Mouse (Mus musculus): ENCODE data around the gene Adat3. TPM values are rescaled to one million over a fixed set of nuclear protein-coding genes. Genes with fewer than 3 reads are reported as not detected.

The Adat3 gene
- polyA plus RNA-seq (2014; fragmentation: Illumina TruSeq; extraction: RNeasy Lipid Tissue Mini Kit (QIAGEN cat#74804); ENCODE audit: low read depth, low replicate concordance): not detected

DNA sequence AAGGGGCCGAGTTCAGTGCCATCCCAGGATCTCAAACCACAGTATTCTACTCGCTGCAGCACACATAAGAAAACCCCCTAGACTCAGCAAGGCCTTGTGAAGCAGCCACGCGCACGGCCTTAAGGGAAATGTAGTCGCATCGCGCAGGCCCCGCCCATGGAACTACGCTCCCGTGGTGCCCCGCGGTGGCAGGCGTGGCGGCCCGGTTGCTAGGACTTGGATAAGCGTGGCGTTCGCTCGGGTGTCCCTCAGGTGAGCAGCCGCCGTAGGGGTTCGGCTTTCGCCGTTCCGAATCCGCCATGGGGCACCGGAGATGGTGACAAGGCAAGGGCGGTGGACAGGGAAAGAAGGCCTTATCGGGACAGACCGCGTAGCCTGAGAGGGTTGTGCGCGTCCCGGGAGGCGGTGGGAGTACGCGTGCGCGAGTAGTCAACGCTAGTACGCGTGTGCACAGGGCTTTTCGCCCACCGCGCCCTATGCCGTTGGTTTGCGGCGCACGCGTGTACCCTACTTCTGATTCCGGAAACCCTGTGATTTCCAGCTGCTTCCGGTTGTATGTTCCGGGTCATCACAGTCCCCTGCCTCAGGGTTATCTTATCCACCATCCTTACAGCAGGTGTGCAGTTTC is at the start of gene Adat3, which contains the start of gene Scamp4:
TSS of gene Adat3 (plus strand) at position 183 of the 628 bp plus-strand sequence.
TSS of gene Scamp4 (plus strand) at position 175 of the 628 bp plus-strand sequence.

DNA sequence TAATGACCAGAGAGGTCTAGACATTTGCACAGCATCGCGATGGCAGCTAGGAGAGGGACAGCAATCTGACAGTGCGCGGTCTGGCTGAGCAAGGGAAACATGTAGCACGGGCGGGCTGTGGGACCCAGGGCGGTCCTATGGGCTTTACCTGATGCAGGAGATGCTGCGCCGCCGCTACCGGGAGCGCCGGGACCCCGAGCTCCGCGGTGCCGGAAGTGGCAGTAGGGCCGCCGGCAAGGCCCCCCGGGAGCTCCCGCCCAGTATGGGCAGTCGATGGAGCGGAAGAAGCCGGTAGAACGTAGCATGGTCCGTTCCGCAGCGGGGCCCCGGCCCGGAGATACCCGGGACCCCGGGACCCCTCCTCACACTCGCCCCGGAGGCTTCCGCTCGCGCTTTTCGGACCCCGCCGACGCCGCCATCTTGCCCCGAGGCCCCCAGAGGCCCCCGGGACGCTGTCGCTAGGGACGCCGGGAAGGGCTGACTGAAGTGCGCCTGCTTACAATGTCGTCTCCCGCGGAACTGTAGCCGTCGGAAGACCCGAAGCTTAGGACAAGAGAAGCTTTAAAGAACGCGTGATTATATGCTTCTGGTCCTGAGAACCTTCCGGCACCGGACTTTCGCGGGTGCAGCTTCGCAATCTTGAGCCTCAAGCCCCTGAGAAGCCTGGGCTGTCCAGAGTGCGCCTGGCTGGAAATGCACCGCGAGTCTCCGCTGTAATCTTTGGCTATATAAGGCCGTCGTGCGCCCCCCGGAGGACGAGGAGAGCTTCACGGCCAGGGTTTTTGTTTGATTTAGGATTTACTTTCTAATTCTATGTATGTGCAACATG is 41.4 kb upstream of the Adat3 start, which contains the start of gene Rexo1:
TSS of gene Rexo1 (minus strand) at position 445 of the 829 bp plus-strand sequence.

DNA sequence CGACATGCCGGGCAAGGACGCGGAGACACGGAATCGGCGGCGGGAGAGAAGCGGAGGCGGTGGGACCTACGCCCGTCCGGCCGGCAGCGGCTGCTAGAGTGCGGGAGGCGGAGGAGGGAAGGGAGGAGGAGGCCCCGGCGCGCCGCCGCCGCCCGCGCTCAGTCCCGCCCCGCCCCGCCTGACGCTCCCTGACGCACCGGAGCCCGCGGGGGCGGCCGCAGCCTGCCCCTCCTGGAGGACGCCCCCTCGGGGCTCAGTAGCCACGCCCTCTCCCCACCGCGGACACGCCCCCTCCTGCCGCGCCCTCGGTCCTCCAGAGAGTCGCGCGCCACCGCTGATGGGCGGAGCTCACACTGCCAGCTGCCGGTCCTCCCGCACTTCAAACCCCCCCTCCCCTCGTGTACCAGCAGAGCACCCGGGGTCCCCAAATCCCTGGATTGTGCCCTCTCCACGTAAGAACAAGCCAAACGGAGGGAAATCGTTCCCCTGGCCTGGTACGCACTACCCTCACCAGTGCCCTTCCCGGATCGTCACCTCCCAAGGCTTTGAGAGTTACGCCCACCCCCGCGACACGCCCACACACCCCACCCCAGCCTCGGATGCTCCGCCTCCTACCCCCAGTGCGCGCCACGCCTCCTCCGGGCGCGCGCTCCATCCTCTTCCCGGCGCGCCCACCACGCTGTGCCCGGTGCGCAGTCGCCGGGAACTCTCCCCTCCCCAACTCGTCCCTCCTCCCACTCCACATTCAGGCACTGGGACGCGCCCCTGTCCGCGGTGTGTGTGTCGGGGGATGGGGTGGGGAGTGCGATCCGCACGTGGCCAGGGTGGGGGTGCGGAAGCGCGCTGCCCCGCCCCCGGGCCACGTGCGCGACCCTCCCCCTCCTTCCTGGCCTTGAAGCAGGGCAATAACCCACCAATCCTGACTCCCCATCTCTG is 25.2 kb upstream of the Adat3 start, which contains the start of gene Klf16:
TSS of gene Klf16 (minus strand) at position 127 of the 936 bp plus-strand sequence.

DNA sequence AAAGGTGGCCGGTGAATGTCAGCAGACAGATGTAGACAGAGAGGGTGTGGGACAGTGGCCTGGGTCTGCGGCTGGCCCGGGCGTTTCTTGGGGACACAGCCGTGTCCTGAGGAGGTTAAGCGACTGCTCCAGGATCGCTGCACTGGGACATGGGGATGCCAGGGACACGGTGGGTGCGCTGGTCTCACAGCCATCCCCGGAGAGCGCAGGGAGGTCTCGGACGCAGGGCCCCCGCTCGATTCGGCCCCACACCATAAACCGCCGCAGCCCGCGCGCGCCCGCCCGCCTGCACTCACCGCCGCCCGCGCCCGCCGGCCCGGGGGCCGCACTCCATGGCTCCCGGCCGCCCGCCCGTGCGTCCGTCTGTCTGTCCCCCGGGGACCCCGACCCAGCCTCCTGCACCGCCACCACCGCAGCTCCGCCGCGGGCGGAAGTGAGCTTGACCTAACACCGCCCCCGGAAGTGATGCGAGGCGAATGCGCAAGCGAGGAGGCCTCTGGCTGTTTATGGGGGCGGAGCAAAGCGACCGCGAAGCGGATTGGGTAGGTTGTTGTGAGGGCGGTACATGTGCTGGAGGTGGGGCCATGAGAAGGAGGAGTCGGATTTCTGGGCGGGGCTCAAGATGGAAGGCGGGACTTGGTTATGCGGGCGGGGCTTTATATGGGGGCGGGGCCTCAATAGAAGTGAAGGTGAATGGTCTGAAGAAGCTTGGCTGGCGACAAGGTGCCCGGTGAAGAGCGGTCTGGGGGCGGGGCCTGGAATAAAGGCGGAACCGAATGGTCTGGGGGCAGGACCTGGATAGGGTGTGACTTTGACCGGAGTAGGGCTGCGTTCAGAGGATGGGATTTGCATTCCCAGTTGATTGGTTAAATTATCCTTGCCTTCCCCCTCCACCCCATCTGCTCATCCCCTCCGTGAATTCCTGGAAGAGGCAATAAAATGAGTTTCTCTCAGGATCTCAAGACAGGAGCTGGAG is 12.5 kb upstream of the Adat3 start, which contains the start of gene Abhd17a:
TSS of gene Abhd17a (minus strand) at position 463 of the 976 bp plus-strand sequence.

DNA sequence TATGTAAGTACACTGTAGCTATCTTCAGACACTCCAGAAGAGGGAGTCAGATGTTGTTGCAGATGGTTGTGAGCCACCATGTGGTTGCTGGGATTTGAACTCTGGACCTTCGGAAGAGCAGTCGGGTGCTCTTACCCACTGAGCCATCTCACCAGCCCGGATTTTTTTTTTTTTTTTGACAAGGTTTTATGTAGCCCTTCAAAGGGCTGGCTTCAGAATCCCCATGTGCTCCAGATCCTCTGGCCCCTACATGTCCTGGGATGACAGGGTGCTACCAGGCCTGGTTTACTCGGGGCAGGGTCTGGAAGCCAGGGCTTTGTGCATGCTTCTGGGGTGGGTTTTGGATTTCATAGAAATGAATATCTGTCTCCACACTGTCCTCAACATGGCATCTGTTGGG is 3.0 kb downstream of the Adat3 start, which contains the start of gene Gm49322:
TSS of gene Gm49322 (plus strand) at position 301 of the 400 bp plus-strand sequence.

DNA sequence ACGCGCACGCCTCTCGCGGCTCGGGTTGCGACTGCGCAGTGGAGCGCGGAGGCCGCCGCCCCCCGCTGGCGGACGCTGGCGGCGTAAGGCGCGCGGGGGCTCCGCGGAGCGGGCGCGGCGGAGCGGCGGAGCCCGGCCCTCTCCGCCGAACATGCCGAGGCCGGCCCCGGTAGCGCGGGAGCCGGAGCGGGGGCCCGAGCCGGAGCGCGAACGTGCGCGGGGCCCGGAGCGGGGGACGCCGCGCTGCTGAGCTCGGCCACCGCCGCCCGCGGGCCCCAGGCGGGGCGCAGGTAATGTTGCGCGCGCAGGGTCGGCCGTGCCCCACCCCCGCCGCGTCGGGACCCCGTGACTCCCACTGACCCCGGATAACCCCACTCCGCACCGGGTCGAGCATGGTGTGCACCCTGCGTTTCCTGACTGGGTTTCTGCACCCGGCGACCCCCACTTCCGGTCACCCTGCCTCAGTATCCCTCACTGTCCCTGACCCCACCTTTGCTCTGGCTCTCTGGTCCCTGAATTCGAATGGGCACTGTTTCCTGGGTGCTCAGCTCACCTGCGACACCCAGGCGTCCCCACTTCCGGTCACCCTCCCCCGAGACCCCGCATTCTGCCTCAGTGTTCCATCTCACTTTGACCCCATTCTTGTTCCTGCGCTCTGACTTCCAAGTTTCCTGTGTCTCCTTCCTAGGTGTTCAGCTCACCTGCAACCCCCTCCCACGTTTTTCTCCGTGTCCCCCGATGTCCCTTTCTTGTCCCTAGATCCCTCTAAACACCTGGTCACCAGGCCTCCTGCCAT is 20.2 kb downstream of the Adat3 start, which contains the start of gene Csnk1g2:
TSS of gene Csnk1g2 (plus strand) at position 178 of the 796 bp plus-strand sequence.

DNA sequence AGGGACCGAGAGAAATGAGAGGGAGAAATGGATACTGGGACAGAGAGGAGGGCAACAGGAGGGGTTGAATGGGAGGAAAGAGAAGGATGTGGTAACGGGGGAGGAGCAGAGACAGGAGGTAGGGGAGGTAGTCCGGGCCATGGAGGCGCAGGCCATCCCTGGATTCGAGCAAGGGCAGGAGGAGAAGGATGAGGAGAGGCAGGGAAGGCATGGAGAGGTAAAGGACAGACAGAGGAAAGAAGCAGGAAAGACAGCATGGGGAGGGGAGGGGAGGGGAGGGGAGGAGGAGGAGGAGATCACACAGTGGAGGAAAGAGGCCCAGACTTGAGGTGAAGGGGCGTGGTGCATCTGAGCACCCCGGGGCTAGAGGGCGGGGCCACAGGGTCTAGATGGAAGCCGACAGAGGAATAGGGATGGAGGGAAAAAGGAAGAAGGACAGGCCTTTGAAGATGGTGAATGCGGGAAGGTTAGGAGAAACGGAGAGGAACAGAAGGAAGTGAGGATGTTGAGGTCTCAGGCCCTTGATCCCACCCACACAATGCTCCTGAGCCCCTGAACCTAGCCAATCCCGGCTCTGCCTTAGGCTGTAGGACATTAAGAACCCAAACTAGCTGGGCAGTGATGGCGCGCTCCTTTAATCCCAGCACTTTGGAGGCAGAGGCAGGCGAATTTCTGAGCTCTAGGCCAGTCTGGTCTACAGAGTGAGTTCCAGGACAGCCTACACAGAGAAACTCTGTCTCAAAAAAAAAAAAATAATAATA is 54.4 kb downstream of the Adat3 start, which contains the start of gene Btbd2:
TSS of gene Btbd2 (minus strand) at position 209 of the 761 bp plus-strand sequence.

Other genes with a start within 250 kb of the Adat3 start
- not detected for gene Plk5, start 246.4 kb upstream of the Adat3 start, polyA plus RNA-seq (2014; fragmentation: Illumina TruSeq; extraction: RNeasy Lipid Tissue Mini Kit (QIAGEN cat#74804); ENCODE audit: low read depth, low replicate concordance)
- gene Mex3d, start 215.2 kb upstream of the Adat3 start, polyA plus RNA-seq (2014; fragmentation: Illumina TruSeq; extraction: RNeasy Lipid Tissue Mini Kit (QIAGEN cat#74804); ENCODE audit: low read depth, low replicate concordance): 1.4 TPM
- 0.98 TPM for gene Mbd3, start 203.3 kb upstream of the Adat3 start, polyA plus RNA-seq (2014; fragmentation: Illumina TruSeq; extraction: RNeasy Lipid Tissue Mini Kit (QIAGEN cat#74804); ENCODE audit: low read depth, low replicate concordance)
- 3.9 TPM for gene Uqcr11, start 196.1 kb upstream of the Adat3 start, polyA plus RNA-seq (2014; fragmentation: Illumina TruSeq; extraction: RNeasy Lipid Tissue Mini Kit (QIAGEN cat#74804); ENCODE audit: low read depth, low replicate concordance)
- 1.3 TPM for gene Tcf3, start 169.2 kb upstream of the Adat3 start, polyA plus RNA-seq (2014; fragmentation: Illumina TruSeq; extraction: RNeasy Lipid Tissue Mini Kit (QIAGEN cat#74804); ENCODE audit: low read depth, low replicate concordance)
- gene Onecut3, start 108.0 kb upstream of the Adat3 start, polyA plus RNA-seq (2014; fragmentation: Illumina TruSeq; extraction: RNeasy Lipid Tissue Mini Kit (QIAGEN cat#74804); ENCODE audit: low read depth, low replicate concordance): not detected
- gene Atp8b3, start 63.8 kb upstream of the Adat3 start, polyA plus RNA-seq (2014; fragmentation: Illumina TruSeq; extraction: RNeasy Lipid Tissue Mini Kit (QIAGEN cat#74804); ENCODE audit: low read depth, low replicate concordance): not detected
- 0.72 TPM for gene Rexo1, start 41.3 kb upstream of the Adat3 start, polyA plus RNA-seq (2014; fragmentation: Illumina TruSeq; extraction: RNeasy Lipid Tissue Mini Kit (QIAGEN cat#74804); ENCODE audit: low read depth, low replicate concordance)
- 0.50 TPM for gene Klf16, start 25.6 kb upstream of the Adat3 start, polyA plus RNA-seq (2014; fragmentation: Illumina TruSeq; extraction: RNeasy Lipid Tissue Mini Kit (QIAGEN cat#74804); ENCODE audit: low read depth, low replicate concordance)
- gene Abhd17a, start 12.5 kb upstream of the Adat3 start, polyA plus RNA-seq (2014; fragmentation: Illumina TruSeq; extraction: RNeasy Lipid Tissue Mini Kit (QIAGEN cat#74804); ENCODE audit: low read depth, low replicate concordance): not detected
- gene Scamp4, start within 50 bp of the Adat3 start, polyA plus RNA-seq (2014; fragmentation: Illumina TruSeq; extraction: RNeasy Lipid Tissue Mini Kit (QIAGEN cat#74804); ENCODE audit: low read depth, low replicate concordance): 1.7 TPM
- gene Gm49322, start 3.1 kb downstream of the Adat3 start, polyA plus RNA-seq (2014; fragmentation: Illumina TruSeq; extraction: RNeasy Lipid Tissue Mini Kit (QIAGEN cat#74804); ENCODE audit: low read depth, low replicate concordance): not detected
- 1.4 TPM for gene Csnk1g2, start 20.0 kb downstream of the Adat3 start, polyA plus RNA-seq (2014; fragmentation: Illumina TruSeq; extraction: RNeasy Lipid Tissue Mini Kit (QIAGEN cat#74804); ENCODE audit: low read depth, low replicate concordance)
- gene Btbd2, start 54.2 kb downstream of the Adat3 start, polyA plus RNA-seq (2014; fragmentation: Illumina TruSeq; extraction: RNeasy Lipid Tissue Mini Kit (QIAGEN cat#74804); ENCODE audit: low read depth, low replicate concordance): 0.53 TPM
- 3.1 TPM for gene Mknk2, start 75.2 kb downstream of the Adat3 start, polyA plus RNA-seq (2014; fragmentation: Illumina TruSeq; extraction: RNeasy Lipid Tissue Mini Kit (QIAGEN cat#74804); ENCODE audit: low read depth, low replicate concordance)
- 1.0 TPM for gene Mob3a, start 99.1 kb downstream of the Adat3 start, polyA plus RNA-seq (2014; fragmentation: Illumina TruSeq; extraction: RNeasy Lipid Tissue Mini Kit (QIAGEN cat#74804); ENCODE audit: low read depth, low replicate concordance)
- gene Izumo4, start 99.3 kb downstream of the Adat3 start, polyA plus RNA-seq (2014; fragmentation: Illumina TruSeq; extraction: RNeasy Lipid Tissue Mini Kit (QIAGEN cat#74804); ENCODE audit: low read depth, low replicate concordance): 2.7 TPM
- 7.5 TPM for gene Ap3d1, start 139.4 kb downstream of the Adat3 start, polyA plus RNA-seq (2014; fragmentation: Illumina TruSeq; extraction: RNeasy Lipid Tissue Mini Kit (QIAGEN cat#74804); ENCODE audit: low read depth, low replicate concordance)
- gene Dot1l, start 152.3 kb downstream of the Adat3 start, polyA plus RNA-seq (2014; fragmentation: Illumina TruSeq; extraction: RNeasy Lipid Tissue Mini Kit (QIAGEN cat#74804); ENCODE audit: low read depth, low replicate concordance): 1.1 TPM
- 1.1 TPM for gene Sf3a2, start 195.3 kb downstream of the Adat3 start, polyA plus RNA-seq (2014; fragmentation: Illumina TruSeq; extraction: RNeasy Lipid Tissue Mini Kit (QIAGEN cat#74804); ENCODE audit: low read depth, low replicate concordance)
- gene Plekhj1, start 195.7 kb downstream of the Adat3 start, polyA plus RNA-seq (2014; fragmentation: Illumina TruSeq; extraction: RNeasy Lipid Tissue Mini Kit (QIAGEN cat#74804); ENCODE audit: low read depth, low replicate concordance): 5.0 TPM
- gene Amh, start 202.4 kb downstream of the Adat3 start, polyA plus RNA-seq (2014; fragmentation: Illumina TruSeq; extraction: RNeasy Lipid Tissue Mini Kit (QIAGEN cat#74804); ENCODE audit: low read depth, low replicate concordance): not detected
- not detected for gene Jsrp1, start 210.6 kb downstream of the Adat3 start, polyA plus RNA-seq (2014; fragmentation: Illumina TruSeq; extraction: RNeasy Lipid Tissue Mini Kit (QIAGEN cat#74804); ENCODE audit: low read depth, low replicate concordance)
- 152 TPM for gene Oaz1, start 223.8 kb downstream of the Adat3 start, polyA plus RNA-seq (2014; fragmentation: Illumina TruSeq; extraction: RNeasy Lipid Tissue Mini Kit (QIAGEN cat#74804); ENCODE audit: low read depth, low replicate concordance)
- gene Lingo3, start 241.2 kb downstream of the Adat3 start, polyA plus RNA-seq (2014; fragmentation: Illumina TruSeq; extraction: RNeasy Lipid Tissue Mini Kit (QIAGEN cat#74804); ENCODE audit: low read depth, low replicate concordance): not detected

Data from liver, adult 10 weeks (tissue).